Mouse (Mus musculus) olfactory bulb, adult 2 months (tissue): ENCODE measurements around the gene Tfdp2.

Source experiments
- CTCF ChIP-seq: fragments of 200-500 bp; IDR thresholded peaks from 2 replicates; pipeline ENCODE4 v1.5.1; 2012; ENCODE audit warnings: low read depth, mild to moderate bottlenecking, low read length, moderate library complexity; ENCODE audit not compliant: insufficient read depth
- POLR2A ChIP-seq: fragments of 200-500 bp; IDR thresholded peaks from 2 replicates; pipeline ENCODE4 v1.6.1; 2012; ENCODE audit warnings: mild to moderate bottlenecking, low read depth, low read length, moderate library complexity; ENCODE audit not compliant: insufficient read depth

- TF ChIP-seq CTCF (no peak), POLR2A (no peak)
These were observed 70.9 kb downstream of the Tfdp2 start for GRCm38 (mm10) chr9:96266793-96267558.
